Mouse (Mus musculus): ENCODE measurements around the gene Nxph3.

DNA sequence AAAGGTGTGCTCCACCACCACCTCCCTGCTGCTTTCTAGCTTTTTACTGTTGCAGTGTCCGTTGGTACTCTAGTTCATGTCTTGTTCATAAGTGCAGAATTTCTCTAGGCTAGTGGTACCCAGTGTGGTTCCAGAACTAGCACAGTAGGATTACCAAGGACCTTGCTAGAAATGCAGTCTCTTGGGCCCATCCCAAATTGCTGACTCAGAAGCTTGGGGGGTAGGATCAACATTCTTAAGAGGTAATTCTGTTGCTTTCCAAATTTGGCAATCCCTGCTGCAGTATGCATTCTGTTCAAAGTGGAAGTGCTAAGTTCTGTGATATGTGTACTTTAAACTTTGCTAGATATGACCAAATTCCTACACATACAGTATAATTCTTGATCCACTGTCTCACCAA is 46.6 kb downstream of the Nxph3 start:
- TF ChIP-seq CTCF (IDR thresholded peaks at IDR 0.05; ENCODE audit: low read depth, low read length) (no peak), GATA1 (IDR thresholded peaks at IDR 0.05; ENCODE audit: borderline replicate concordance, low read length) (no peak)

Measured in G1E (cell line).